Mouse (Mus musculus) T-helper 2 cell (primary cell): Measurements from ENCODE around the gene Prkra.

Experiments
- in situ Hi-C: fragments of 300-600 bp; cut with MboI, MseI; formaldehyde crosslinking; loops from one replicate; pipeline ENCODE4 v1.15.1; 2025; ENCODE audit warnings: high pct_unique_total_duplicates

Gene Prkra

DNA sequence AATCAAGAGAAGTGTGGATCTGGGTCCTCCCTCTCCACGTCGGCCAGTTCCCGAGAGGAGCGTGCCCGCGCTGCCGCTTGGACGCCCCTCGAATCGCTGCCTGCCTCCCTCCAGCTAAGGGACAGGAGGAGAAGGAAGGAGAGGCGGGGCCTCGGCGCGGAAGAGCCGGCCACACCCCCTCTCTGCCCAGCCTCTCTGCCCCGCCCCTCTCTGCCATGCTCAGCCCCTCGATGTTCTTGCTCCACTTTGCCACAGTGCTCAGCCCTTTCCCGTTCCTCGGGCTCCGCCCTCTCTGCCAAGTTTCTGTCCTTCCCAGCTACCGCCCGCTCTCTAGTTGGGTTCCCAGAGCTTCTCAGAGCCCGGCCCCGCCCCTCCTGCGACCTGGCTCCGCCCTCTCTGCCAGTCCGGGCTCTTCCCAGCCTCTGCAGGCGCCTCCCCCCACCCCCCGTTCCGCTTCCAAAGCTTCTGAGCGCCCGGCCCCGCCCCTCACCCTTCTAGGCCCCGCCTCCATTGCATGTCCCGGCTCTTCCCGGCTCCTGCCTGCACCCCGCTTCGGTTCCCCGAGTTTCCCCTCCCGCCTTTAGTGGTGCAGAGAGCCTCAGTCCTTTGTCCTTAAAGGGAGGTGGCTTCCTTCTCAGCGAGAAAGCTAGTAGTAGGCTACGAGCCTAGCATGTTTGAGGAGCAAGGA is at the start of gene Prkra, which contains the start of gene Pjvk:
Gene Prkra, minus strand, starts transcription at position 133 of the 688 bp plus-strand sequence.
Gene Pjvk, plus strand, starts transcription at position 594 of the 688 bp plus-strand sequence.
- in situ Hi-C loops: loop anchor here (10.0 kb wide), 1 partner anchor 733 kb away; no protein-coding TSS in a partner anchor

DNA sequence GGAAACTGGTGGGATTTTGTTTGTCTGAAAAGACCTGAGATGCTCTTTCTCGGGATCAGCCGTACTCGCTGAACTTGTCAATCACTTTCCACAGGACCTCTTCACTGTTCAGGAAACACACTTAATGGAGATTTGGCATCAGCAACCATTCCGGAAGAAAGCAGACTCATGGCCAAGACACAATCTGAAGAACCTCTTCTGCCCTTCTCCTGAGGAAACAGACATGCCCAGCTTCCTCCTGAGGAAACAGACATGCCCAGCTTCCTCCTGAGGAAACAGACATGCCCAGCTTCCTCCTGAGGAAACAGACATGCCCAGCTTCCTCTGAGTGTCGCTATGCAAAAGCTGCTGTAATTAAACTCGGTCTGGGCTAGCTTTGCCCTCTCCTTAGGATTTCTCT is 47.5 kb upstream of the Prkra start:
- in situ Hi-C loops: loop anchor here (25.0 kb wide), 1 partner anchor 1242 kb away; the partner anchor contains the start of gene Cwc22

DNA sequence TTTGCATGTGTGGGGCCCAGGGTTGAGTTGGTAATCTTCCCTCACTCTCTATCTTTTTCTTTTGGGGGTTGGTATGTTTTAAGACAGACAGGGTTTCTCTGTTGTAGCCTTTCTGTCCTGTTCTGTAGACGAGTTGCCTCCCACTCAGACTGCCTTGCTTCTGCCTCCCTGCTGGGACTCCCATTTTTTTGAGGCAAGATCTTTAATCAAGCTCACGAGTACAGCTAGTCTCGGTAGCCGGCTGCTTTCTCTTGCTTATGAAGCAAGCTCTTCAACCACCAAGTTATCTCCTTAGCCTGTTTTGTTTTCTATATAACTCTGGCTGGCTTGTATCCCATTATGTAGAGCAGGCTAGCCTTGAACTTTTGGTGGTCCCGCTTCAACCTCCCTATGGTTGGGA is 46.0 kb upstream of the Prkra start:
- in situ Hi-C loops: loop anchor here (25.0 kb wide), 1 partner anchor 1244 kb away; the partner anchor contains the start of gene Cwc22

DNA sequence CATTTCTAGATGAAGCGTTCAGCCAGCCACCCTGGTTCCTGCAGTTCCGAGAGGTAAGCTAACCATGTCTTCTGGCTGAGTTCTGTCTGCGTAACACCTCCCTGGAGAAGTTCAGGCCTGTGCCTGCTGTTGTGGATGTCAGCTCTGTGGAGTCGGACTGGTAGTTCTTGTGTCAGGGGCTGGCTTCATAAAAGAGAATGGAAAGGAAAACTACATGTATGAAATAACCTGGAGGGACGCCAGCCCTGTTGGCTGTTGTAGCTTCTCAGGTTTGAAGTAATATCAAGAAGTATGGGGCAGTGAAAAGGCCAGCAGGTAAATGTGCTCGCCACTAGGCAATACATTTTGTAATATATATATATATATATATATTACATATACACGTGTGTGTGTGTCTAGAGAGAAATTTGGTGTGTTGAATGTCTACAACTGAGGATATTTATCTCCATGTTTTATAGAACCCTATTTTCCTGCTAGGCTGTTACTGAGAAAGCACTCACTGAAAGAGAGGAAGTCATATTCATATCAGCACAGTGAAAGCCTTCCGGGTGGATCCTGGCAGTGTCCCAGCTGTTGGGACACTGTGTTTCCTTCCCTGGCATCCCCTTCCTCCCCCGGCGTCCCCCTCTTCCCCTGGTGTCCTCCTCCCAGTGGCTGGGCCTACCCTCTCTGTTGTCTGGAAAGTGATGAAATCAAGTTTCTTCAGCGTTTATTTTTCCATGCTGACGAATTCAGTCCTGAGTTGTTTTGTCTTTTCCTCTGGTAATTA is 42.8 kb upstream of the Prkra start:
- in situ Hi-C loops: loop anchor here (25.0 kb wide), 1 partner anchor 1247 kb away; the partner anchor contains the start of gene Cwc22

DNA sequence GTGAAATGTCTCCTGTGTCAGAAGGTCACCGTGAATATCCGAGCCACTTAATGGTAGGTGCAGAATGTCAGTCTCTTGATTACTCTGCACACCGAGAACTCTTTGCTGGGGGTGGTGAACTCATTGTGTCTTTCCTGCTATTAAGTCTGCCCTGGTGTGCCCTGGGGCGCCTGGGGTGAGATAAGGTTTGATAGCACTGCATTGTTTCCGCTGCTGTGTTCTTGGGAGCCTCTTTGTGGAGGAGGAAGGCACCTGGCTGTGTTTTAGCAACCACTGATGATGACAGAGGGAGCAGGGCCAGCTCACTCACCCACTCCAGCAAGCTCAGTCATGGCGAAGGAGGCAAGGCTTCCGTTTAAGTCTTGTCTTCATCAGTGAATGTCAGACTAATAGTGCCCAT is 40.3 kb upstream of the Prkra start:
- in situ Hi-C loops: loop anchor here (25.0 kb wide), 1 partner anchor 1249 kb away; the partner anchor contains the start of gene Cwc22

DNA sequence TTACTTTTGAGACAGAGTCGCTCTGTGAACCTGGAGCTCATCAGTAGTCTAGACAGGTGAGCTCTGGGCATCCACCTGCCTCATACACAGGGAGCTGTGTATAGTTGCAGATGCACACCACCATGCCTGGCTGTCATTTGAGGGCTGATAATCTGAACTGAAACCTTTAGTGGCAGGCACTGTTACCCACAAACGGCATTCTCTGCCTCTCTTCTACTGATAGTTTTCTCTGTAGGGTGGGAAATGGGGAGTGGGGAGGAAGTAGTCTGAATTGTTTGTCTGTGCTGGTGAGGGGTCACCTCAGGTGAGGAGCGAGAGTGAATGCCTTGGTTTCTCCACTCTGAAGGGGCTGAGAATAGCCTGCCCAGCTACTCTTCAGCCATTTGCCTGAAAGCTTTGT is 39.8 kb upstream of the Prkra start:
- in situ Hi-C loops: loop anchor here (25.0 kb wide), 1 partner anchor 1250 kb away; the partner anchor contains the start of gene Cwc22

DNA sequence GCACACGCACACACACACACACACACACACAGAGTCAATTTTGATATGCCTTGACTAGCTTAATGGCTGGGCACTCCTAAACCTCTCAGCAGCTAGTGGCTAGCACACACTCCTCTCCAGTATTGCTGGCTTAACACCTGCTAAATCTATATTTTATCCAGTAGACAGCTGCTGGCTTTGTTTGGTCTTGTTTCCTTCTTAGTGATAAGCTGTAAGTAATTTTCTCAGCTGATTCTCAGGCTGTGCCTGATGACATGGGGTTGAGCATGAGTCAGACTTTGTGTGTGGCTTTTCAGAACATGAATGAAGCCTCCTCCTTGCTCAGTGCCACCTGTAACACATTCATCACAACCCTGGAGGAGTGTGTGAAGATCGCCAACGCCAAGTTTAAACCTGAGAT is 39.2 kb upstream of the Prkra start:
- in situ Hi-C loops: loop anchor here (25.0 kb wide), 1 partner anchor 1250 kb away; the partner anchor contains the start of gene Cwc22

DNA sequence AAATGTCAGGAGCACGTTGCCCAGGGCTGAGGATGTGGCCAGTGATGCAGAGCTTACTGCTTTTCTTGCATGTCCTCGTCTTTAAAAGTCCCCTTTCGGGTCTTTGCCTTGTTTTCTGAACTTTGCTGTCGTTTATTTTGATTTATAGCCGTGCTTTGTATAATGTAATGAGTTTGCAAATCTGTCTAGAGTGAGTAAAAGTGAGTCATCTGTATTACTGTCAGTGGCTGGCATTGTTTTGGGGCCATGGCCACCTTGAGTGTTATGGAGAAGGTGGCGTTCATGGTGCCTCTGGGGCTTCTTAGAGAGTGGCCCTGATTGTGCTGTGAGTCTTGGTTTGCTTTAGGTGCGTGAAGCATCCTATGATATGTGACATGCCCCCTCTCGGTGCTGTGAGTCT is 34.5 kb upstream of the Prkra start:
- in situ Hi-C loops: loop anchor here (5.0 to 25.0 kb wide), 2 partner anchors 310 to 1255 kb away; partner anchors contain the start of gene Cwc22

DNA sequence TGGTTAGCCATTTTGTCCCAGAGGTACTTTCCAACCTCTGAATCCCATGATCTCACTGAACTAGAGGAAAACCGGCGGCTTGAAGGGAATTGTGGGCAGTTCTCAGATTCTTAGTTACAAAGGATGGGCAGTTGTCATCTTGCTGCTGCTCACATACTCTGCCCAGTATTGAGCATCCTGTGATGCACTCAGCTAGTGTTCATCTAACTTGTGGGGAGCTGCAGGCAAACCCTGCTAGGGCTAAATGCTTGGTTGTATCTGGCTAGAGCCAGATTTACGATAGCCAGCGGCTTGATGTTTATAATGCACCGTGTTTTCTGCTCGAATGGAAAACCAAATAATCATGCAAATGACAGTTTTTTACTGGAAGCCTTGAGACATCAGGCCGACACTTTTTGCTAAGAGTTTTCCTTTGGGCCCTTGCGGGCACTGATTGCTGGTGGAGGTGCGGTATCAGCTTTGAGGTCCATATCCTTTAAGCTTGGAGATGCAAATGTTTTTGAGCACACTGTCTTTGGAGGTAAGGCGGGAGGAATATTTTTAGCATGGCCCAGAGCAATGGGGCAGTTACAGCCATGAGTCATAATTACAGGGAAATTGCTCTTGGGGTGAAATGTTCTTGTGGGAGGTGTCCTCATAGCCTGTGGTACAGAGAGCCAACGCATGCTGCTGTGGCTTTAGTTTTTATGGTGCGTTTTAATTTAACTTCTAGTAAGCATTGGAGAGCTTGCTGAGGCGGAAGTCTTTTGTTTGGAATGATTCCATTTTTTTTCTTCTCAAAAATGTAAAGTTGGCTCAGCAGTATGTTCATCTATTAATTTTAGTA is 28.8 kb upstream of the Prkra start:
- in situ Hi-C loops: loop anchor here (25.0 kb wide), 1 partner anchor 1261 kb away; the partner anchor contains the start of gene Cwc22

DNA sequence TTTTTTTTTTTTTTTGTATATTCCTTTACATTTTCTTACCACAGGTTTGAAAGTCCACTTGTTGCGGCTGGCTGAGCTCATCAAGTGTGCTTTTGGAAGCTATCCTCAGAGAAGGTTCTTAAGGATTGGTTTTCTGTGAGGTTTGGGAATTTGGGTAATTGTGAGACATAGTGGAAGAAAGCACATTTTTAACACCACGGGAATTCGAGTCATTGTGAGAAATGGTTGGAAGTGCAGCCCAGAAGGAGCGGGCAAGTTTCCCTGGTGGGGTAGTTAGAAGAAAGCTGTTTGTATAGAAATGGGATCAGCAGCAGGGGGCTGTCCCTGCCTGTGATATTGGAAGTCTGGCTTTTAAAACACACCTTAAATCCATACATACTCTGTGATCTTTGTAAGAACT is 28.1 kb upstream of the Prkra start:
- in situ Hi-C loops: loop anchor here (25.0 kb wide), 1 partner anchor 1261 kb away; the partner anchor contains the start of gene Cwc22

DNA sequence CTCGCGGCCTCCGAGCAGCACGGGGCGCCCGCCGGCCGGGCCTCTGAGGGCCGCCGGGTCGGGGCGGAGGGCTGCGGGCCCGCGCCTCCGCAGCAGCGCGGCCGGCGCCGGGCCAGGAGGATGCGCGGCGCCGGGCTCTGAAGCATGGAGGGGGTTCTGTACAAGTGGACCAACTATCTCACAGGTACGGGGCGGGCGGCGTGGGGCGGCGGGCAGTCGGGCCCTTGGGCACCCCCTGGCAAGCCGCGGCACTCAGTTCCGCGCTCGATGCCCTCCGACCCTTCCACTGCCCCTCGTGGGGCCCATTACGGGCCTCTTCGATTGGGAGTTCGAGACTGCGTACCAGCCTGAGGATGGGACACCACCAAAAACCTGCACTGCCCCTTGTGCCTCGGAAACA is 27.6 kb upstream of the Prkra start:
- in situ Hi-C loops: loop anchor here (25.0 kb wide), 1 partner anchor 1262 kb away; the partner anchor contains the start of gene Cwc22

DNA sequence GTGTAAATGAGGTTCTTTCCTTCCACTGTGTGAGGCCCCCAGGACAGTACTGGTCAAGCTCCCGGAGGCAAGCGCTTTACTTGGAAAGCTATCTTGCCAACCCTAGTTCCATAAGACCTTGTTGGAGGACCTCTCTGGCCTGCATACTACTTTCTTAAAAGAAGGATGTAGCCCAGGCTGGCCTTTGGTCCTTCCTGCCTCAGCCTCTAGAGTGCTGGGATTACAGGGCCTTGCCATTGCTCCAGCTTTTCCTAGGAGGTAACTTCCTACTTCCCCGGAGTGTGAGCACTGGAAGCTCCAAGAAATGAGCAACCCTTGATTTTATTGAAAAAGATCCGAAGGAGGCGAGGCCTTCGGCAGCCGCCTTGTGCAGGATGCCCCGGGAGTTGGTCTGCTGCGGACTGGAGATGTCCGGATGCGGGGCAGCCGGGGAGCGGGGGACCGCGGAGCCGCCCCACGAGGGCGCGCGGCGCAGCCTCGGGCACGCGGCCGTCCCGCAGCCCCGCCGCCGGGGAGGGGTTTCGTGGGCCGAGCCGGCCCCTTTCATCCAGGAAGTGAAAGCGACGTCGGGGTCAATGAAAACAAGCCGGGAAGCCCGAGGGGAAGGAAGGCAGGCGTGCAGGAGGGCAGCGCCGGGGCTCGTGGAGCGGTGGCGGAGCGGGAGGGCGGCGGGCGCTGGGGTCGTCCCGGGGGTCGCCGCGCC is 27.1 kb upstream of the Prkra start, which contains the start of gene Plekha3:
Gene Plekha3, plus strand, starts transcription at position 557 of the 703 bp plus-strand sequence.
- in situ Hi-C loops: loop anchor here (25.0 kb wide), 1 partner anchor 1262 kb away; the partner anchor contains the start of gene Cwc22

DNA sequence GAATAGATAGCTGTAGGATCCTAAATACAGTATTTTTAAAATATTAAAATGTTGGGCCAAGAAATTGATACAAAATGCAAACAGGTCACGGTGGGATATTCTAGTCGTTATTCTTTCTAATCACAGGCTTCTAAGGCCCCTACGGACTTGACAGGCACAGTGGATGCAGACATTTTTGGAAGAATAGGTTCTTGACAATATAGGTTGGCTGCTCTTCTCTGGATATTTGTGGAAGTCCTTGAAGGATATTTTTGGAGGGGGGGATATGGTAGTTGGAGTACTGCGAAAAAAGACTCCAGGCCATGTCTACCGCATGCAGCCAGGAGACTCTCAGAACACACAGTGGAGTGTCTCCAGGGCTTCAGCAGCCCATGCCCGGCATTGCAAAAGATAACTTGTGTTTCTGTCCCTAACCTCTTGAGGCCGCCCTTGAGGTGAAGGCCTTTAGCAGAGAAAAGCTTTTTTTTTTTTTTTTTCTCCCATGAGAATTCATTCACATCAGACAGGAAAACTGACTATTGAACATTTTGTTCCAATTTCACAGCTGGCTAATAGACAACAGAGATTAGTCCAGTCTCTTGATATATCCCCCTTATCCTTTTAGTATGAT is 25.8 kb upstream of the Prkra start:
- in situ Hi-C loops: no loop called here

DNA sequence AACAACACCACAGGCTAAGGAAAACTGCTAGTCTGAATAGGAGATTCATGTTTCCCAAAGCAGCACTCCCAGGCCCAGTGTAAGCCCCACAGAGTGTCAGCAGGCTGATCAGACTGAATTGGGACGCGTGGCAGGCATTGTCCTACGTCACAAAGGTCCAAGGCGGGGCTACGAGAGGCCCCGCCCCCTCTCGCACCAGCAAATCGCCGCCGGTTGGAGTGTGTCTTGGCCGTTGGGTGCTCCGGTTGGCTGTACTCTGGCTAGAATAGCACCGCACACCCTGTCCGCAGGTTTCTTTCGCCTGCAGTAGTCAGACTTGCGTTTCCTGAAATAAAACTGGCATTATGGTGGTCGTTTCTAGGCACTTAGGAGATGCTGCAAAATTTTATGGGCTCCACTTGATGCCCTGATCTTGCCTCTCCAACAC is 25.2 kb upstream of the Prkra start, which contains the start of gene Fkbp7:
Gene Fkbp7, minus strand, starts transcription at position 151 of the 427 bp plus-strand sequence.
- in situ Hi-C loops: no loop called here

DNA sequence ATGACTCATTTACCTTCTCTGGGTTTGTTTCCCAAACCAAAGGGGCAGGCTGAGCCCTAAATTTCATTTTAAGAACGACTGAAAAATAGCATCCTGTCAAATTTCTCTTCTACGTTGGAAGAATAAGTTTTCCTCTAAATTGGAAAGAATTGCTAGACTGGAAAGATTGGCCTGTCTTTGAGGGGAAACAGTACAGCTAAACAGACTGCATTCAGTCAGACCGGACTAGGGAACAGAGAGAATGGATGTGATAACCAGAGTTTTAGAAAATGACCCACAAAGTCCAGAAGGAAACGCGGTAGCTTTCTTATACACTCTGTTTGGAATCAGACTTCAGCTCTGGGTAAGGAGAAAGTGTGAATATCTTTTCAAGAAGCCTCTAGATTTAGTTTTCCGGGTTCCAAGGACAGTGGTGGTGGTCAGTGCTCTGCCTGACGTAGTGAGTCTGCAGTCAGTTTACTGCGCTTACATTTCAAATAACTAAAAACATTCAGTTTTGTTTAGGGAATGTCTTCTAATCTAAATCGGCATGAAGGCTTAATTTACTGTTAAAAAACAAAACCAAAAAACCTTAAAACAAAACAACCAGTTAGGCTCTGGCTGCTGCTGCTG is 24.4 kb upstream of the Prkra start:
- in situ Hi-C loops: no loop called here

DNA sequence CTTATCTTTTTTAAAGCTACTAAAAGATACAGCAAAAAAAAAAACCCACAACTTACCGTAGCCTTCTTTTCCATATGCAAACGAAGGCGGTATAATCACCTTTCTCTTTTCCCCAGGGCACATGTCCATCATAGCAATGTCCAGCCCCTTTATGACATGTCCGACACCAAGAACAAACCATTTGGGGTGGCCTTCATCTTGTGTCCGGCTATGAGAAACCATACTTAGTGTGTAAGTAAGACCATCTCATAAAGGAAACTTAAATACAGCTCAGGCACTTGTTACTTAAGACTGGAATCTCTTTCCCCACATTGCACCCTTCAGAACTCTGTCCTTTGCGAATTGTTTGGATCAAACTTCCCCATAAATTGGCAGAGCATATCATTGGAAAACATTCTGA is 23.8 kb upstream of the Prkra start:
- in situ Hi-C loops: no loop called here

DNA sequence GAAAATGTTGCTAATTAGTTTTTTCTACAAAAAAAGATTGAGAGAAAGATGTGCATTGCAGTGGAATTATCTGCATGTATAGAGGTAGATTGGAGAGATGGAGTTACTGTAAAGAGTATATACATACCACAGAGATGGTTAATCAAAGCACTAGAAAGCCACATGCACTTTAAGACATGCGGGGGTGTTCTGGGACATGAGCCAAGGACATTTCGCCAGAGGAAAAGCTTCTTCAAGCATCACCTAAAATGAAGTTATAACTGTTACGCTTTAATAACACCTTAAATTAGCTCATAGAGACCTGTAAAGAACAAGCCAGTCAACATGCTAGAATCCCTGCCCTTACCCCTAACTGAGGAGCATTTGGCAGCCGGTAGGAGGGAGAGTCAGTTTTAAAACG is 19.4 kb upstream of the Prkra start:
- in situ Hi-C loops: no loop called here

DNA sequence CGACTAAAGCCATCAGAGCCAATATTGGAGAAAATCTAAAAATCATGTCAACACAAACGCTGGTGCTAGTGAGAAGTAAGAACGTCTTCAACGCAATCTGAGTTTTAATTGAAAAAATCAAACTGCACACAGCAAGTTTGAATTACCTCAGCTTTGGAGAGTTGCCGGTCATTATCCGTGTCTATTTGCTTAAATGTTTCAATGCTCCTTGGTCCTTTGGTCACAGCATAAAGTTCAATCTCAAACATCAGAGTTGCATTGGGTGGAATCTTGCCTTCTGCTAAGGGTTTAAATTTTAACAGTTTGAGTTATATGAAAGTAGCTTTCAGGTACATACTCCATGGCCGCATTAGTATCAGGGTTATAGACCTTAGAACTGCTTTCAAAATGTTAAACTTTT is 17.7 kb upstream of the Prkra start:
- in situ Hi-C loops: no loop called here

DNA sequence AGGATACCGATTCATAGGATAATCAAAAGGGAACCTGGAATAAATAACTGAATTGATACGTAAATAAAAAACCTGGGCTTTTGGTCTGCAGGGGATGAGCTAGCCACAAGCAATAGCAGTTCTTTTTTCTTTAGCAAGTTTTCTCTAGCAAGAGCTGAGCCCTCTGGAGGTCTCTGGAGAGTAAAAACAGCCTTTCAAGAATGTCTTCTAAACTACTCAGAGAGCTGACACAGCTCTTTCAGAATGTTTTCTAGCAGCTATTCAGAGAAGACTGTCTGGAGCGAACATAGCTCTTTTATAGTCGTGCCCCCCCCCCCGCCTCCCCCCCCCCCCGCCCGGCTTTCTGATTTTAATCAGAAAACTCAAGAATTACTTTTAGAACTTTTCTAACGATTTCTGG is 11.6 kb upstream of the Prkra start:
- in situ Hi-C loops: no loop called here
